9 mouse cellular contexts compared by ENCODE assay signal in genomic region chr8:111298011-111298410, GRCm38 (mm10). TPM values are rescaled to one million over a fixed set of nuclear protein-coding genes. Genes with fewer than 3 reads are reported as not detected.
DNase-seq lines count a peak whose midpoint lies in the region; ATAC-seq and TF ChIP-seq lines count a peak whose summit lies in the region.
"Had no signal": no experiment of that assay in that cellular context is flagged by ENCODE, and none has a peak within 500 bp of the region (broad histone marks: within the 10 kb centered on the region; RNA-seq: fewer than 3 reads in every experiment).

No protein-coding gene starts in this region.

- TF ChIP-seq CTCF in intestine, postnatal 0 days (IDR thresholded peaks at IDR 0.05; ENCODE audit: low read depth) = no peak
- no peak for TF ChIP-seq CTCF in MEL (IDR thresholded peaks at IDR 0.05 in 2 of 3, conservative IDR thresholded peaks at IDR 0.05 in 1 of 3; ENCODE audit: control insufficient read depth in 1 of 3, insufficient read depth in 1 of 3, low read depth in 2 of 3, low read length in 3 of 3, poor library complexity in 1 of 3, severe bottlenecking in 1 of 3)

- TF ChIP-seq EP300 in MEL (IDR thresholded peaks at IDR 0.05; ENCODE audit: low read depth in 1 of 2, low read length in 2 of 2) = no peak

- peaks cover 41% of the 10 kb centered on the region for H3K79me2 ChIP-seq in MEL (ENCODE audit: control insufficient read depth, insufficient read depth, low read length, poor library complexity)

- H3K27ac ChIP-seq in intestine, embryonic 14.5 days (ENCODE audit: low read depth) = no peak overlapping the region
- H3K27ac ChIP-seq in intestine, postnatal 0 days (ENCODE audit: low read depth, low read length) = no peak overlapping the region
- H3K27ac ChIP-seq in MEL (ENCODE audit: control insufficient read depth, low read depth, low read length) = no peak overlapping the region
- no peak overlapping the region for H3K27ac ChIP-seq in limb, embryonic 12.5 days

- no peak for DNase-seq in intestine, embryonic 14.5 days (ENCODE audit: low spot score)
- DNase-seq in MEL (ENCODE audit: low read depth, low spot score) = no peak
- DNase-seq in cerebellum, postnatal 10 days = peak; percentile 64 to 69
- DNase-seq in ovary, postnatal 10 days (ENCODE audit: low spot score) = no peak
- no peak for DNase-seq in spleen, adult 18-20 months
- DNase-seq: gastrocnemius, postnatal 36 days had no signal

- H3K27me3 ChIP-seq in intestine, embryonic 14.5 days (replicated peaks; ENCODE audit: control insufficient read depth, insufficient read depth, low read length) = no peaks in the 10 kb centered on the region
- H3K27me3 ChIP-seq in intestine, postnatal 0 days (replicated peaks; ENCODE audit: control insufficient read depth, insufficient read depth, low read length) = no peaks in the 10 kb centered on the region
- H3K27me3 ChIP-seq in MEL (ENCODE audit: control insufficient read depth in 1 of 2, insufficient read depth in 2 of 2, low read length in 2 of 2) = no peaks in the 10 kb centered on the region
- no peaks in the 10 kb centered on the region for H3K27me3 ChIP-seq in limb, embryonic 12.5 days

- peak overlapping the region; percentile 69; the same call in 1 of the 2 replicates for H3K4me2 ChIP-seq in intestine, embryonic 14.5 days (ENCODE audit: low read length)
- no peak overlapping the region for H3K4me2 ChIP-seq in intestine, postnatal 0 days (replicated peaks; ENCODE audit: low read depth)
- peak overlapping the region; percentile 66 for H3K4me2 ChIP-seq in limb, embryonic 12.5 days

- no peak for ATAC-seq in intestine, embryonic 14.5 days (replicated peaks; ENCODE audit: low FRiP score, low TSS enrichment, low read depth)
- ATAC-seq in intestine, postnatal 0 days = no peak
- no peak for ATAC-seq in limb, embryonic 12.5 days (ENCODE audit: insufficient number of reproducible peaks, insufficient read depth, low FRiP score, low TSS enrichment, low read depth)
- no peak for ATAC-seq in megakaryocyte-erythroid progenitor cell, adult 5-6 weeks (replicated peaks; ENCODE audit: low FRiP score, low TSS enrichment, poor library complexity, severe bottlenecking)

- no peaks in the 10 kb centered on the region for H3K9me3 ChIP-seq in intestine, embryonic 14.5 days (ENCODE audit: control insufficient read depth, low read length)
- H3K9me3 ChIP-seq in intestine, postnatal 0 days (ENCODE audit: control insufficient read depth) = no peaks in the 10 kb centered on the region
- H3K9me3 ChIP-seq in MEL (replicated peaks; ENCODE audit: insufficient read depth, low read length) = no peaks in the 10 kb centered on the region
- H3K9me3 ChIP-seq in limb, embryonic 12.5 days = no peaks in the 10 kb centered on the region

- H3K9ac ChIP-seq in intestine, embryonic 14.5 days (ENCODE audit: low read length) = no peak overlapping the region
- H3K9ac ChIP-seq in intestine, postnatal 0 days (ENCODE audit: low read depth, low read length) = no peak overlapping the region
- H3K9ac ChIP-seq in MEL (ENCODE audit: control insufficient read depth, low read depth, low read length, poor library complexity, severe bottlenecking) = peak overlapping the region; percentile 39
- H3K9ac ChIP-seq in limb, embryonic 12.5 days (replicated peaks) = no peak overlapping the region

- no peak for TF ChIP-seq POLR2A in MEL (IDR thresholded peaks at IDR 0.05; ENCODE audit: control insufficient read depth in 1 of 2, insufficient read depth in 1 of 2, low read depth in 1 of 2, low read length in 2 of 2, poor library complexity in 1 of 2)

- H3K4me1 ChIP-seq in intestine, embryonic 14.5 days (replicated peaks; ENCODE audit: control insufficient read depth, insufficient read depth, low read length) = peaks cover 13% of the 10 kb centered on the region; the same call in 1 of the 2 replicates
- H3K4me1 ChIP-seq in intestine, postnatal 0 days (replicated peaks; ENCODE audit: control insufficient read depth, insufficient read depth, low read length) = no peaks in the 10 kb centered on the region
- peaks cover 2 to 4% of the 10 kb centered on the region in 2 experiments; a peak in 3 of 4 replicates for H3K4me1 ChIP-seq in MEL (ENCODE audit: control insufficient read depth in 1 of 2, insufficient read depth in 2 of 2, low read length in 2 of 2)
- peaks cover 6% of the 10 kb centered on the region; the same call in 1 of the 2 replicates for H3K4me1 ChIP-seq in limb, embryonic 12.5 days (replicated peaks)

- TF ChIP-seq RAD21 in MEL (IDR thresholded peaks at IDR 0.05; ENCODE audit: low read depth, low read length) = no peak

- peaks cover 37% of the 10 kb centered on the region for H3K36me3 ChIP-seq in intestine, embryonic 14.5 days (ENCODE audit: control insufficient read depth, insufficient read depth, low read length)
- H3K36me3 ChIP-seq in intestine, postnatal 0 days (ENCODE audit: control insufficient read depth, insufficient read depth) = peaks cover 17% of the 10 kb centered on the region
- H3K36me3 ChIP-seq in MEL (ENCODE audit: control insufficient read depth in 1 of 2, insufficient read depth in 2 of 2, low read length in 2 of 2) = peaks cover 27 to 34% of the 10 kb centered on the region in 2 experiments
- H3K36me3 ChIP-seq in limb, embryonic 12.5 days = peaks cover 38% of the 10 kb centered on the region

- 83% methylated on average over 1 of the region's 1 CpGs for WGBS in intestine, embryonic 14.5 days
- WGBS in intestine, postnatal 0 days = 86% methylated on average over 1 of the region's 1 CpGs
- 72% methylated on average over 1 of the region's 1 CpGs for WGBS in limb, embryonic 12.5 days

- H3K4me3 ChIP-seq in intestine, embryonic 14.5 days (ENCODE audit: low read depth, low read length) = 0 out of 2 replicates have a peak overlapping the region, but pooled peaks have one; percentile 97
- H3K4me3 ChIP-seq in intestine, postnatal 0 days (ENCODE audit: low read depth, low read length) = no peak overlapping the region
- peak overlapping the region in 1 of 2 experiments; percentile 20; a peak in 2 of 4 replicates for H3K4me3 ChIP-seq in MEL (ENCODE audit: control insufficient read depth in 1 of 2, insufficient read depth in 1 of 2, low read depth in 2 of 2, low read length in 2 of 2)
- H3K4me3 ChIP-seq in limb, embryonic 12.5 days (replicated peaks) = no peak overlapping the region

TF ChIP-seq in MEL, 35 proteins besides CTCF, POLR2A, EP300 and RAD21:
- no peak for TF ChIP-seq USF1 (IDR thresholded peaks at IDR 0.05; ENCODE audit: low read depth, low read length)
- 0 out of 2 replicates have a peak, but pooled peaks have one; percentile 62 for TF ChIP-seq CHD1 (IDR thresholded peaks at IDR 0.05; ENCODE audit: low read depth, low read length)
- no peak for TF ChIP-seq SMC3 (IDR thresholded peaks at IDR 0.05; ENCODE audit: low read depth, low read length)

RNA-seq across cellular contexts. Expression of gene Rfwd3, which starts 2.0 kb away (rescaled TPM):
- 61.0 and 66.5 TPM in 2 replicates for polyA plus RNA-seq in intestine, embryonic 14.5 days (2014; fragmentation: Nextera tagmentation; extraction: Ambion mirVana)
- polyA plus RNA-seq in intestine, postnatal 0 days (2015; fragmentation: Nextera tagmentation; extraction: Ambion mirVana) = 16.0 and 16.1 TPM in 2 replicates
- total RNA-seq in MEL (2012; rRNA removed) = 54.2 and 59.3 TPM in 2 replicates
- 10 to 100 TPM in 1 of 2 experiments, not detected in 1; 63.2 TPM for polyA plus RNA-seq in MEL (2012; ENCODE audit: insufficient read depth in 1 of 2, insufficient read length in 2 of 2, low read depth in 1 of 2, low replicate concordance in 2 of 2, missing spikeins in 1 of 2)
- 80.2 and 80.3 TPM in 2 replicates for polyA plus RNA-seq in limb, embryonic 12.5 days (2016; fragmentation: Nextera tagmentation; extraction: Ambion mirVana)
- 74.5 and 75.6 TPM in 2 replicates for total RNA-seq in megakaryocyte-erythroid progenitor cell, adult 5-6 weeks (2014; fragmentation: Nextera tagmentation)
- total RNA-seq in megakaryocyte-erythroid progenitor cell, adult 5-6 weeks (2017) = 51.3 and 63.6 TPM in 2 replicates

RNA-seq across cellular contexts. Expression of gene Glg1, which starts 39.0 kb away (rescaled TPM):
- 90.0 and 91.8 TPM in 2 replicates for polyA plus RNA-seq in intestine, embryonic 14.5 days (2014; fragmentation: Nextera tagmentation; extraction: Ambion mirVana)
- 26.5 and 29.1 TPM in 2 replicates for polyA plus RNA-seq in intestine, postnatal 0 days (2015; fragmentation: Nextera tagmentation; extraction: Ambion mirVana)
- total RNA-seq in MEL (2012; rRNA removed) = 15.9 and 20.2 TPM in 2 replicates
- 10 to 100 TPM; 34.3 to 37.2 TPM for polyA plus RNA-seq in MEL (2012; ENCODE audit: insufficient read depth in 1 of 2, insufficient read length in 2 of 2, low read depth in 1 of 2, low replicate concordance in 2 of 2, missing spikeins in 1 of 2)
- polyA plus RNA-seq in limb, embryonic 12.5 days (2016; fragmentation: Nextera tagmentation; extraction: Ambion mirVana) = 87.5 and 99.2 TPM in 2 replicates
- total RNA-seq in megakaryocyte-erythroid progenitor cell, adult 5-6 weeks (2014; fragmentation: Nextera tagmentation) = 24.8 and 39.2 TPM in 2 replicates
- 42.1 and 43.2 TPM in 2 replicates for total RNA-seq in megakaryocyte-erythroid progenitor cell, adult 5-6 weeks (2017)

RNA-seq across cellular contexts. Expression of gene Mlkl, which starts 40.0 kb away (rescaled TPM):
- polyA plus RNA-seq in intestine, embryonic 14.5 days (2014; fragmentation: Nextera tagmentation; extraction: Ambion mirVana) = 1.5 and 1.7 TPM in 2 replicates
- 10.0 TPM in 2 replicates for polyA plus RNA-seq in intestine, postnatal 0 days (2015; fragmentation: Nextera tagmentation; extraction: Ambion mirVana)
- 9.3 and 12.1 TPM in 2 replicates for total RNA-seq in MEL (2012; rRNA removed)
- 10 to 100 TPM in 1 of 2 experiments, not detected in 1; 20.1 TPM for polyA plus RNA-seq in MEL (2012; ENCODE audit: insufficient read depth in 1 of 2, insufficient read length in 2 of 2, low read depth in 1 of 2, low replicate concordance in 2 of 2, missing spikeins in 1 of 2)
- polyA plus RNA-seq in limb, embryonic 12.5 days (2016; fragmentation: Nextera tagmentation; extraction: Ambion mirVana) = 0.24 and 0.84 TPM in 2 replicates
- total RNA-seq in megakaryocyte-erythroid progenitor cell, adult 5-6 weeks (2014; fragmentation: Nextera tagmentation) = 6.6 and 20.9 TPM in 2 replicates
- total RNA-seq in megakaryocyte-erythroid progenitor cell, adult 5-6 weeks (2017) = 13.6 and 31.6 TPM in 2 replicates

Comparison
In these comparisons a context has a peak if more than half of its experiments do, and no peak if none do; other contexts are left out.
1. DNase-seq: peak in cerebellum, postnatal 10 days (2 of 2); none in intestine, embryonic 14.5 days (single experiment), MEL (single experiment), ovary, postnatal 10 days (single experiment) and spleen, adult 18-20 months (0 of 2).